Mouse (Mus musculus) hindbrain, embryonic 16.5 days (tissue): ENCODE measurements at regions not wholly inside any gene's neighbourhood (a gene's known extent, or its start where the extent isn't known, plus 50 kb on each side); places are given as distances from the start of the nearest gene placed in this dataset.

Experiments used
- ATAC-seq: fragments of 200-750 bp; cut with Nextera tagmentation; 2 replicates; pipeline ENCODE4 v1.8.0; 2017; ENCODE audit warnings: moderate TSS enrichment, moderate library complexity
- H3K27ac ChIP-seq: fragments of 300-500 bp; sonication (generic); 2 replicates; pipeline ENCODE4 v1.5.1; 2014; ENCODE audit warnings: low read depth, mild to moderate bottlenecking, control low read depth, low read length, moderate library complexity
- H3K27me3 ChIP-seq: fragments of 300-500 bp; sonication (generic); replicated peaks from 2 replicates; pipeline ENCODE4 v1.6.1; 2014; ENCODE audit warnings: low read length; ENCODE audit not compliant: control insufficient read depth, insufficient read depth
- H3K36me3 ChIP-seq: fragments of 300-500 bp; sonication (generic); 2 replicates; pipeline ENCODE4 v1.6.1; 2014; ENCODE audit warnings: mild to moderate bottlenecking, low read length, moderate library complexity, mixed read lengths; ENCODE audit not compliant: control insufficient read depth, insufficient read depth
- H3K4me1 ChIP-seq: fragments of 300-500 bp; sonication (generic); 2 replicates; pipeline ENCODE4 v1.6.1; 2014; ENCODE audit warnings: low read depth, low read length; ENCODE audit not compliant: control insufficient read depth, insufficient read depth
- H3K4me2 ChIP-seq: fragments of 300-500 bp; sonication (generic); 2 replicates; pipeline ENCODE4 v1.6.1; 2014; ENCODE audit warnings: mild to moderate bottlenecking, low read length, control low read depth, moderate library complexity
- H3K4me3 ChIP-seq: fragments of 300-500 bp; sonication (generic); 2 replicates; pipeline ENCODE4 v1.5.1; 2014; ENCODE audit warnings: mild to moderate bottlenecking, low read length, control low read depth, moderate library complexity
- H3K9ac ChIP-seq: fragments of 300-500 bp; sonication (generic); 2 replicates; pipeline ENCODE4 v1.6.1; 2014; ENCODE audit warnings: low read depth, mild to moderate bottlenecking, control low read depth, low read length, moderate library complexity
- H3K9me3 ChIP-seq: fragments of 300-500 bp; sonication (generic); 2 replicates; pipeline ENCODE4 v1.6.1; 2014; ENCODE audit warnings: mild to moderate bottlenecking, low read length, moderate library complexity; ENCODE audit not compliant: control insufficient read depth
- WGBS: fragments of 180-500 bp; shearing (Covaris S2); extraction: QIAGEN DNeasy Blood & Tissue Kit; methylation state at CpG from one replicate; pipeline ENCODE4 v1.1.7; 2014; 5-methylcytosine and 5-hydroxymethylcytosine counted together

- ATAC-seq = no peak
- WGBS = 89% methylated on average over 3 of the region's 3 CpGs
- H3K36me3 ChIP-seq = no peaks in the 10 kb centered on the region
Observed at GRCm38 (mm10) chr3:60138319-60138718, 56.6 kb downstream of the Sucnr1 start.

GRCm38 (mm10) chr3:60159865-60160264 lies 78.2 kb downstream of the Sucnr1 start:
- no peaks in the 10 kb centered on the region for H3K27me3 ChIP-seq
- no peaks in the 10 kb centered on the region for H3K36me3 ChIP-seq
- no peak overlapping the region for H3K4me2 ChIP-seq
- no peak overlapping the region for H3K9ac ChIP-seq
- H3K4me1 ChIP-seq = no peaks in the 10 kb centered on the region
- WGBS = 88% methylated on average over 3 of the region's 3 CpGs
- no peaks in the 10 kb centered on the region for H3K9me3 ChIP-seq
- no peak overlapping the region for H3K4me3 ChIP-seq
- ATAC-seq = no peak
- no peak overlapping the region for H3K27ac ChIP-seq

More at GRCm38 (mm10) chr3:60138319-60138718, 56.6 kb downstream of the Sucnr1 start:
- Histone ChIP-seq H3K4me2 (no peak overlapping the region), H3K9me3 (no peaks in the 10 kb centered on the region), H3K4me3 (no peak overlapping the region), H3K9ac (no peak overlapping the region), H3K27ac (no peak overlapping the region), H3K27me3 (no peaks in the 10 kb centered on the region), H3K4me1 (no peaks in the 10 kb centered on the region)

- Histone ChIP-seq H3K4me3 (no peak overlapping the region), H3K9me3 (no peaks in the 10 kb centered on the region), H3K4me1 (no peaks in the 10 kb centered on the region), H3K36me3 (no peaks in the 10 kb centered on the region), H3K4me2 (no peak overlapping the region), H3K27ac (no peak overlapping the region), H3K27me3 (no peaks in the 10 kb centered on the region), H3K9ac (no peak overlapping the region)
- WGBS = 86% methylated on average over 3 of the region's 3 CpGs
- no peak for ATAC-seq
Observed at GRCm38 (mm10) chr3:60167633-60168032, 86.0 kb downstream of the Sucnr1 start.

GRCm38 (mm10) chr3:60168135-60168926 lies 86.7 kb downstream of the Sucnr1 start:
- Histone ChIP-seq H3K27me3 (no peaks in the 10 kb centered on the region), H3K9ac (no peak overlapping the region), H3K27ac (no peak overlapping the region), H3K9me3 (no peaks in the 10 kb centered on the region), H3K36me3 (no peaks in the 10 kb centered on the region), H3K4me1 (no peaks in the 10 kb centered on the region), H3K4me2 (no peak overlapping the region), H3K4me3 (no peak overlapping the region)
- WGBS = 37% methylated on average over 2 of the region's 2 CpGs
- no peak for ATAC-seq

- H3K4me1 ChIP-seq = no peaks in the 10 kb centered on the region
- no peak overlapping the region for H3K4me2 ChIP-seq
- no peak overlapping the region for H3K27ac ChIP-seq
- H3K9ac ChIP-seq = no peak overlapping the region
- H3K9me3 ChIP-seq = no peaks in the 10 kb centered on the region
- no peaks in the 10 kb centered on the region for H3K36me3 ChIP-seq
- no peak overlapping the region for H3K4me3 ChIP-seq
- H3K27me3 ChIP-seq = no peaks in the 10 kb centered on the region
- no peak for ATAC-seq
Observed at GRCm38 (mm10) chr3:60169606-60170005, 87.9 kb downstream of the Sucnr1 start.

GRCm38 (mm10) chr3:60184481-60184880 lies 102.8 kb downstream of the Sucnr1 start:
- H3K27ac ChIP-seq = no peak overlapping the region
- no peak overlapping the region for H3K9ac ChIP-seq
- H3K4me1 ChIP-seq = no peaks in the 10 kb centered on the region
- H3K27me3 ChIP-seq = no peaks in the 10 kb centered on the region
- WGBS = 93% methylated on average over 2 of the region's 2 CpGs
- H3K4me2 ChIP-seq = no peak overlapping the region
- no peak for ATAC-seq
- no peak overlapping the region for H3K4me3 ChIP-seq
- H3K9me3 ChIP-seq = no peaks in the 10 kb centered on the region
- no peaks in the 10 kb centered on the region for H3K36me3 ChIP-seq

DNA sequence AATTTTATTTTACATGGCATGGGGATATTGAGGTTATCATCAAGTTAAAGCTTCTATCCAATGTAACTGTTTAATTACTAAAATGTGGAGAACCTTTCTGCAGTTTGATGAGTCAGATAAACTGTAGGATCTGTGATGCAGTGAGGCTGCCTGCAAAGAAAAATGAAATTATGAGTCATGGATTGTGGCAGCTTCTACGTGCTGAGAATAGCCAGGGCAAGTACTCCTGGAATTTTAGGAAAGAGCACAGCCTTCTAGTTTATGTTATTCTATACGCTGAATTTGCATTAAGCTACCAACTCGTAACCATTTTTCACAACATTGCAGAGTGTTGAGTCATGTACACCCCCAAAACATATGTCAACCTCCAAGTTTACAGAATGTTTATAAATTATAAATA lies 114.4 kb downstream of the Sucnr1 start:
- Histone ChIP-seq H3K4me1 (no peaks in the 10 kb centered on the region), H3K27ac (no peak overlapping the region), H3K9me3 (no peaks in the 10 kb centered on the region; the same call in 1 of the 2 replicates), H3K9ac (no peak overlapping the region), H3K4me2 (no peak overlapping the region), H3K4me3 (no peak overlapping the region), H3K36me3 (no peaks in the 10 kb centered on the region), H3K27me3 (no peaks in the 10 kb centered on the region)
- 93% methylated on average over 3 of the region's 3 CpGs for WGBS
- ATAC-seq = no peak

DNA sequence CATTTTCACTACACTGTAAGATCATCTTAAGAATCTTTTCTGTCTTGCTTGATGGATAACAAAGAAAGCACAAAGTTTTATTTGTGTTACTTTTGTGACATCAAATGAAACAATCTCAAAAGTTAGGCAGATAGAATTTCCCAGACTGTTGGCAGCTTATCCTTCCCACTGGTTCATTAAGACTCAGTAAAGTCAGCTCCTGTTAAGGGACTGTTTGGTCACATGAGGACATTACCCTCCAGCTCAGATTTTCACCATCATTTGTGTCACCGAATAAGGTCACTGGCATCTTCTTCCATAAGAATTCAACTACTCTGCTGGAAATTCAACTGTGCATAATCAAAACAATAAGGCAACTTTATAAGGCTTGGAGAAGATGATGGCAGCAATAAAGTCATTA lies 126.3 kb downstream of the Sucnr1 start:
- Histone ChIP-seq H3K4me1 (no peaks in the 10 kb centered on the region), H3K9me3 (no peaks in the 10 kb centered on the region), H3K27ac (no peak overlapping the region), H3K27me3 (no peaks in the 10 kb centered on the region), H3K9ac (no peak overlapping the region), H3K36me3 (no peaks in the 10 kb centered on the region), H3K4me2 (no peak overlapping the region), H3K4me3 (no peak overlapping the region)
- 68% methylated on average over 1 of the region's 1 CpGs for WGBS
- ATAC-seq = no peak

DNA sequence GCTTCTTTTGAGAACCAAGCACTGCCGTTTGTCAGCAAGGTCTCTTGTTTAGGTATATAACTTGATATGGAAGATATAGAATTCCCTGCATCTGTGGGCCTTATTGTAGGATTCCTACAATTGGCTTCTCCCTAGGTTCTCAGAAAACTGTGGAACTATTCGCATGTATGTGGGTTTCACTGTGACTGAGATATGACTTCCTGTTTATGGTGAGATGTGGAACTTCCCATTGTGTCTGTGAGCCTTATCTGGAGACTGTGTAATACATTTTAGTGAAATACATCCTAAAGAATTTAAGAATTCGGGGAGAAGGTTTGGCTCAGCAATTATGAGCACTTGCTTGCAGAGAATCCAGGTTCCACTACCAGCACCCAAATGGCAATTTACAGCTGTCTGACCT lies 137.3 kb downstream of the Sucnr1 start:
- Histone ChIP-seq H3K4me3 (no peak overlapping the region), H3K36me3 (no peaks in the 10 kb centered on the region), H3K27me3 (no peaks in the 10 kb centered on the region), H3K4me1 (no peaks in the 10 kb centered on the region), H3K9ac (no peak overlapping the region), H3K27ac (no peak overlapping the region), H3K9me3 (no peaks in the 10 kb centered on the region), H3K4me2 (no peak overlapping the region)
- 84% methylated on average over 3 of the region's 3 CpGs for WGBS
- no peak for ATAC-seq
